Mouse (Mus musculus): Measurements from ENCODE around the gene Angpt4. TPM values are rescaled to one million over a fixed set of nuclear protein-coding genes. Genes with fewer than 3 reads are reported as not detected.

The Angpt4 gene
- polyA plus RNA-seq, 1 experiment from 2014 or later: 0.62 TPM

- WGBS: 59% methylated on average over 8 of the region's 8 CpGs
- Histone ChIP-seq H3K9ac (no peak overlapping the region), H3K4me3 (no peak overlapping the region), H3K4me1 (0 out of 2 replicates have a peak, but pooled peaks cover 2% of the 10 kb centered on the region), H3K9me3 (no peaks in the 10 kb centered on the region), H3K27ac (no peak overlapping the region), H3K4me2 (no peak overlapping the region), H3K27me3 (0 out of 2 replicates have a peak, but pooled peaks cover 5% of the 10 kb centered on the region), H3K36me3 (no peaks in the 10 kb centered on the region)
- no peak for ATAC-seq (ENCODE audit: borderline replicate concordance, extremely low read depth, low FRiP score, low TSS enrichment)
Observed at GRCm38 (mm10) chr2:151894209-151894980, 16.6 kb upstream of the Angpt4 start.

GRCm38 (mm10) chr2:151895911-151896310 lies 15.1 kb upstream of the Angpt4 start:
- H3K4me1 ChIP-seq: 0 out of 2 replicates have a peak, but pooled peaks cover 2% of the 10 kb centered on the region

GRCm38 (mm10) chr2:151898106-151898505 lies 12.9 kb upstream of the Angpt4 start:
- H3K27me3 ChIP-seq: 0 out of 2 replicates have a peak, but pooled peaks cover 5% of the 10 kb centered on the region
- WGBS: 93% methylated on average over 1 of the region's 1 CpGs

More at GRCm38 (mm10) chr2:151895911-151896310, 15.1 kb upstream of the Angpt4 start:
- ATAC-seq (ENCODE audit: borderline replicate concordance, extremely low read depth, low FRiP score, low TSS enrichment): 0 out of 2 replicates have a peak, but pooled peaks have one; percentile 12
- H3K9ac ChIP-seq: no peak overlapping the region
- no peaks in the 10 kb centered on the region for H3K9me3 ChIP-seq
- H3K27me3 ChIP-seq: 0 out of 2 replicates have a peak, but pooled peaks cover 5% of the 10 kb centered on the region
- H3K4me2 ChIP-seq: no peak overlapping the region
- H3K27ac ChIP-seq: no peak overlapping the region
- H3K4me3 ChIP-seq: no peak overlapping the region
- 66% methylated on average over 5 of the region's 5 CpGs for WGBS
- no peaks in the 10 kb centered on the region for H3K36me3 ChIP-seq

GRCm38 (mm10) chr2:151900845-151901244 lies 10.2 kb upstream of the Angpt4 start:
- H3K27ac ChIP-seq: no peak overlapping the region
- no peak for ATAC-seq (ENCODE audit: borderline replicate concordance, extremely low read depth, low FRiP score, low TSS enrichment)
- no peaks in the 10 kb centered on the region for H3K4me1 ChIP-seq
- no peak overlapping the region for H3K4me2 ChIP-seq
- 0 out of 2 replicates have a peak, but pooled peaks cover 5% of the 10 kb centered on the region for H3K27me3 ChIP-seq
- H3K4me3 ChIP-seq: no peak overlapping the region
- 47% methylated on average over 4 of the region's 4 CpGs for WGBS
- no peaks in the 10 kb centered on the region for H3K36me3 ChIP-seq
- no peaks in the 10 kb centered on the region for H3K9me3 ChIP-seq
- no peak overlapping the region for H3K9ac ChIP-seq

More at GRCm38 (mm10) chr2:151898106-151898505, 12.9 kb upstream of the Angpt4 start:
- Histone ChIP-seq H3K9ac (no peak overlapping the region), H3K4me2 (no peak overlapping the region), H3K4me1 (0 out of 2 replicates have a peak, but pooled peaks cover 2% of the 10 kb centered on the region), H3K4me3 (no peak overlapping the region), H3K36me3 (no peaks in the 10 kb centered on the region), H3K9me3 (no peaks in the 10 kb centered on the region), H3K27ac (no peak overlapping the region)
- ATAC-seq (ENCODE audit: borderline replicate concordance, extremely low read depth, low FRiP score, low TSS enrichment): no peak

GRCm38 (mm10) chr2:151903267-151903666 lies 7.7 kb upstream of the Angpt4 start:
- ATAC-seq (ENCODE audit: borderline replicate concordance, extremely low read depth, low FRiP score, low TSS enrichment): no peak

GRCm38 (mm10) chr2:151903933-151904332 lies 7.1 kb upstream of the Angpt4 start:
- H3K36me3 ChIP-seq: no peaks in the 10 kb centered on the region
- H3K27ac ChIP-seq: no peak overlapping the region
- no peaks in the 10 kb centered on the region for H3K4me1 ChIP-seq
- no peak overlapping the region for H3K4me2 ChIP-seq
- H3K9ac ChIP-seq: no peak overlapping the region
- 61% methylated on average over 4 of the region's 4 CpGs for WGBS
- H3K27me3 ChIP-seq: no peaks in the 10 kb centered on the region
- no peak overlapping the region for H3K4me3 ChIP-seq
- ATAC-seq (ENCODE audit: borderline replicate concordance, extremely low read depth, low FRiP score, low TSS enrichment): no peak
- H3K9me3 ChIP-seq: no peaks in the 10 kb centered on the region

More at GRCm38 (mm10) chr2:151903267-151903666, 7.7 kb upstream of the Angpt4 start:
- Histone ChIP-seq H3K4me1 (no peaks in the 10 kb centered on the region), H3K36me3 (no peaks in the 10 kb centered on the region), H3K9me3 (no peaks in the 10 kb centered on the region), H3K27me3 (0 out of 2 replicates have a peak, but pooled peaks cover 5% of the 10 kb centered on the region), H3K27ac (no peak overlapping the region), H3K4me2 (no peak overlapping the region), H3K9ac (no peak overlapping the region), H3K4me3 (no peak overlapping the region)
- 79% methylated on average over 6 of the region's 6 CpGs for WGBS

- Histone ChIP-seq H3K4me2 (no peak overlapping the region), H3K9me3 (no peaks in the 10 kb centered on the region), H3K4me3 (no peak overlapping the region), H3K4me1 (no peaks in the 10 kb centered on the region), H3K27ac (no peak overlapping the region), H3K27me3 (no peaks in the 10 kb centered on the region), H3K36me3 (no peaks in the 10 kb centered on the region), H3K9ac (no peak overlapping the region)
- WGBS: 40% methylated on average over 3 of the region's 3 CpGs
- ATAC-seq (ENCODE audit: borderline replicate concordance, extremely low read depth, low FRiP score, low TSS enrichment): no peak
Observed at GRCm38 (mm10) chr2:151904636-151905035, 6.4 kb upstream of the Angpt4 start.

- no peak for ATAC-seq (ENCODE audit: borderline replicate concordance, extremely low read depth, low FRiP score, low TSS enrichment)
- Histone ChIP-seq H3K27me3 (no peaks in the 10 kb centered on the region), H3K9me3 (no peaks in the 10 kb centered on the region), H3K4me3 (no peak overlapping the region), H3K36me3 (no peaks in the 10 kb centered on the region), H3K9ac (no peak overlapping the region), H3K27ac (no peak overlapping the region), H3K4me1 (peaks cover 11% of the 10 kb centered on the region), H3K4me2 (no peak overlapping the region)
- WGBS: 63% methylated on average over 2 of the region's 2 CpGs
Observed at GRCm38 (mm10) chr2:151907020-151907419, 4.0 kb upstream of the Angpt4 start.

- H3K4me1 ChIP-seq: peaks cover 11% of the 10 kb centered on the region
- no peak overlapping the region for H3K9ac ChIP-seq
- no peak for ATAC-seq (ENCODE audit: borderline replicate concordance, extremely low read depth, low FRiP score, low TSS enrichment)
- H3K36me3 ChIP-seq: no peaks in the 10 kb centered on the region
- no peak overlapping the region for H3K27ac ChIP-seq
- H3K27me3 ChIP-seq: no peaks in the 10 kb centered on the region
- WGBS: 73% methylated on average over 3 of the region's 3 CpGs
- H3K4me2 ChIP-seq: no peak overlapping the region
- H3K9me3 ChIP-seq: no peaks in the 10 kb centered on the region
- no peak overlapping the region for H3K4me3 ChIP-seq
Observed at GRCm38 (mm10) chr2:151909386-151909785, 1.6 kb upstream of the Angpt4 start.

- Histone ChIP-seq H3K4me2 (no peak overlapping the region), H3K9me3 (no peaks in the 10 kb centered on the region), H3K9ac (no peak overlapping the region), H3K27me3 (no peaks in the 10 kb centered on the region), H3K4me3 (no peak overlapping the region), H3K36me3 (no peaks in the 10 kb centered on the region), H3K4me1 (peaks cover 11% of the 10 kb centered on the region), H3K27ac (no peak overlapping the region)
- no peak for ATAC-seq (ENCODE audit: borderline replicate concordance, extremely low read depth, low FRiP score, low TSS enrichment)
- 43% methylated on average over 5 of the region's 5 CpGs for WGBS
Observed at GRCm38 (mm10) chr2:151910498-151910897, 512 bp upstream of the Angpt4 start.

GRCm38 (mm10) chr2:151911751-151912150 lies 741 bp downstream of the Angpt4 start:
- Histone ChIP-seq H3K27me3 (no peaks in the 10 kb centered on the region), H3K27ac (no peak overlapping the region), H3K4me3 (no peak overlapping the region), H3K4me1 (peaks cover 19% of the 10 kb centered on the region), H3K9ac (no peak overlapping the region), H3K4me2 (no peak overlapping the region), H3K9me3 (no peaks in the 10 kb centered on the region), H3K36me3 (no peaks in the 10 kb centered on the region)
- ATAC-seq (ENCODE audit: borderline replicate concordance, extremely low read depth, low FRiP score, low TSS enrichment): no peak
- WGBS: 75% methylated on average over 3 of the region's 3 CpGs

- Histone ChIP-seq H3K27ac (no peak overlapping the region), H3K4me1 (peaks cover 22% of the 10 kb centered on the region), H3K4me2 (no peak overlapping the region), H3K36me3 (no peaks in the 10 kb centered on the region), H3K9ac (no peak overlapping the region), H3K27me3 (no peaks in the 10 kb centered on the region), H3K4me3 (no peak overlapping the region), H3K9me3 (no peaks in the 10 kb centered on the region)
- WGBS: 73% methylated on average over 5 of the region's 5 CpGs
- ATAC-seq (ENCODE audit: borderline replicate concordance, extremely low read depth, low FRiP score, low TSS enrichment): no peak
Observed at GRCm38 (mm10) chr2:151914120-151914519, 3.1 kb downstream of the Angpt4 start.

Measured in lung, embryonic 15.5 days (tissue).